Mouse (Mus musculus) ES-Bruce4 (cell line): Measurements from ENCODE around the gene Fam83f. TPM values are rescaled to one million over a fixed set of nuclear protein-coding genes. Genes with fewer than 3 reads are reported as not detected.

ENCODE experiments used
- H3K27ac ChIP-seq: 2 replicates; pipeline ENCODE4 v1.5.1; 2012; ENCODE audit warnings: low read length, inconsistent platforms; ENCODE audit not compliant: insufficient read depth
- H3K27me3 ChIP-seq: 2 replicates; pipeline ENCODE4 v1.6.1; 2012; ENCODE audit warnings: mild to moderate bottlenecking, low read length, inconsistent platforms; ENCODE audit not compliant: control insufficient read depth, poor library complexity, insufficient read depth, severe bottlenecking
- H3K36me3 ChIP-seq: 2 replicates; pipeline ENCODE4 v1.6.1; 2012; ENCODE audit warnings: inconsistent platforms, mild to moderate bottlenecking, low read length, moderate library complexity; ENCODE audit not compliant: control insufficient read depth, poor library complexity, insufficient read depth, severe bottlenecking
- H3K4me1 ChIP-seq: one replicate; pipeline ENCODE4 v1.8.1; 2011; ENCODE audit warnings: low read length; ENCODE audit not compliant: control insufficient read depth, insufficient read depth
- H3K4me3 ChIP-seq: 2 replicates; pipeline ENCODE4 v1.5.1; 2011; ENCODE audit warnings: low read depth, mild to moderate bottlenecking, low read length
- H3K9ac ChIP-seq: 2 replicates; pipeline ENCODE4 v1.6.1; 2012; ENCODE audit warnings: low read depth, mild to moderate bottlenecking, inconsistent platforms; ENCODE audit not compliant: poor library complexity, severe bottlenecking
- H3K9me3 ChIP-seq: replicated peaks from 2 replicates; pipeline ENCODE4 v1.6.1; 2012; ENCODE audit warnings: mild to moderate bottlenecking, low read length, inconsistent platforms; ENCODE audit not compliant: control insufficient read depth, poor library complexity, insufficient read depth, severe bottlenecking
- CTCF ChIP-seq: IDR thresholded peaks from one replicate; pipeline ENCODE4 v1.8.1; 2011; ENCODE audit warnings: low read depth, low read length
- EP300 ChIP-seq: IDR thresholded peaks from 2 replicates; pipeline ENCODE4 v1.6.1; 2011; ENCODE audit warnings: low read depth, low read length; ENCODE audit not compliant: insufficient read depth
- POLR2A ChIP-seq: IDR thresholded peaks from one replicate; pipeline ENCODE4 v1.8.1; 2011; ENCODE audit warnings: low read length; ENCODE audit not compliant: insufficient read depth
- polyA plus RNA-seq: library from polyadenylated mRNA; stranded (reverse); fragments of >200 nt; gene quantifications from 2 replicates; pipeline ENCODE4 v1.2.4, GENCODE M21; 2011; ENCODE audit warnings: low read depth; ENCODE audit not compliant: missing spikeins, insufficient read depth, insufficient read length

Fam83f gene
- polyA plus RNA-seq, 1 experiment: 2.7 TPM

DNA sequence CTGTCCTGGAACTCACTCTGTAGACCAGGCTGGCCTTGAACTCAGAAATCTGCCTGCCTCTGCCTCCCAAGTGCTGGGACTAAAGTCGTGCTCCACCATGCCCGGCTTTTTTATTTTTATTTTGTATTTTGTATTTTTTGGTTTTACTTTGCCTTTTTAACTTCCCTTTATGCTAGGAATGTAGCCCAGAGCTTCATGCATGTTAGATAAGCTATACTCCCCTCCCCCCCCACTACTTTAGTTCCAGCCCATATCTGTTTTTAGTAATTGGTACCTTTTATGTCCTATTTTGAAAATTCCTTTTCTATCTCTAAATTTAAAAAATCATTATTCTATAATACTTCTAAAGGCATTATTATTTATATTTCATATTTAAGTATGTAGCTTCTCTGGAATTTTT, 66.6 kb downstream of the Fam83f start:
- TF ChIP-seq EP300 (no peak), POLR2A (no peak), CTCF (no peak)
- Histone ChIP-seq H3K9me3 (no peaks in the 10 kb centered on the region), H3K36me3 (no peaks in the 10 kb centered on the region), H3K4me1 (no peaks in the 10 kb centered on the region), H3K9ac (no peak overlapping the region), H3K27ac (no peak overlapping the region), H3K27me3 (no peaks in the 10 kb centered on the region), H3K4me3 (no peak overlapping the region)

DNA sequence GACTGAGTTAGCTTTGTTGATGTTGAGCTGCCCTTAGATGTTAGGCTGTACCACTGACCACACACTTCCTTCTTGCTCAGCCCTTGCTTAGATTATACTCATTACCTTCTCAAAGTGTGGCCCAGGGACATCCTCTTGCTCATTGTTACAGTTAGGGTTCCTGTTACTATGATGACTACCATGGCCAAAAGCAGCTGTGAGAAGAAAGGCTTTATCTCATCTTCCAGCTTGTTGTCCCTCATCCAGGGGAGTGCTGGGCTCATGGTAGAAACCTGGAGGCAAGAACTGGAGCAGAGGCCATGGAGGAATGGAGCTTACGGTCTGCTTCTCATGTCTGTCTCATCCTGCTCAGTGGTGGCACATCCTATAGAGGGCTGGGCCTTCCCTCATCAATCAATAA, 68.3 kb downstream of the Fam83f start:
- Histone ChIP-seq H3K9ac (no peak overlapping the region), H3K27ac (no peak overlapping the region), H3K36me3 (no peaks in the 10 kb centered on the region), H3K9me3 (no peaks in the 10 kb centered on the region), H3K27me3 (no peaks in the 10 kb centered on the region), H3K4me1 (no peaks in the 10 kb centered on the region), H3K4me3 (no peak overlapping the region)
- TF ChIP-seq EP300 (no peak), CTCF (no peak), POLR2A (no peak)

DNA sequence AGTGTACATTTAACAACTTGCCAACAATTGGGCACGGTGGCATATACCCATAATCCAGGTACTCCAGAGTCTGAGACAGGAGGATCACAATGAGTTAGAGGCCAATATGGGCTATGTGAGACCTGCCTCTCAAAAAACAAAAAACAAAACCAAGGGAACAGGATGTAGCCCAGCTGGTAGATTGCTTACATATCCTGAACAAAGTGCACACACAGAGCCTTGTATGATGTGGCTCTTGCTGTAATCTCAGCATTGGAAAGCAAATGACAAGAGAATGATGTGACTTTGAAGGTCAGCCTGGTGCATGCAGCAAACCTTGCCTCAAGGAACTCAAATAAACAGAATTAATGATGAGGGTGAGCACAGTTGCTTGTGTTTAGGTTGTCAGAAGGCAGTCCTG, 70.2 kb downstream of the Fam83f start:
- no peaks in the 10 kb centered on the region for H3K4me1 ChIP-seq
- no peak for TF ChIP-seq EP300
- TF ChIP-seq POLR2A: no peak
- no peak for TF ChIP-seq CTCF
- H3K27ac ChIP-seq: no peak overlapping the region
- H3K9ac ChIP-seq: no peak overlapping the region
- H3K27me3 ChIP-seq: no peaks in the 10 kb centered on the region
- H3K9me3 ChIP-seq: no peaks in the 10 kb centered on the region
- no peaks in the 10 kb centered on the region for H3K36me3 ChIP-seq
- H3K4me3 ChIP-seq: no peak overlapping the region

DNA sequence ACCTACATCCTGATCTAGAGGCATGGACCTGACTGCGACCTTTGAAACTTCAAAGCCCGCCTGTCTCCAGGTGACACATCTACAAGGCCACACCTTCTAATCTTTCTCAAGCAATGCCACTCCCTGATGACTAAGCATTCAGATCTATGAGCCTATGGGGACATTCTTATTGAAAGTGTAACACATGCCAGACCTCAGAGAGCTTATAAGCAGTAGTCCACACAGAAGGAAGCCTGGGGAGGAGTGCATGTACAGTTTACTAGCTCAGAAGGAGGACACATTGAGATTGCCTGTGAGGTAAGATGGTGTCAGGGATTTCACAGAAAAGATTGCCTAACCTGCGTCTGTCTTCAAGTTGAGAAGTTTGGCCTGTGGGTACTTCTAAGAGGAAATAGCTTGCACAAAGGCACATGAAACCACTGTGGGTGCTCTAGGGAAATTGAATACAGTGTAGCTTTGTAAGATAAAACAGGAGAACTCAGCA, 71.4 kb downstream of the Fam83f start:
- TF ChIP-seq CTCF (no peak), POLR2A (no peak), EP300 (no peak)
- no peaks in the 10 kb centered on the region for H3K9me3 ChIP-seq
- H3K4me3 ChIP-seq: no peak overlapping the region
- H3K36me3 ChIP-seq: no peaks in the 10 kb centered on the region
- H3K27me3 ChIP-seq: no peaks in the 10 kb centered on the region
- H3K27ac ChIP-seq: no peak overlapping the region
- no peak overlapping the region for H3K9ac ChIP-seq
- no peaks in the 10 kb centered on the region for H3K4me1 ChIP-seq

DNA sequence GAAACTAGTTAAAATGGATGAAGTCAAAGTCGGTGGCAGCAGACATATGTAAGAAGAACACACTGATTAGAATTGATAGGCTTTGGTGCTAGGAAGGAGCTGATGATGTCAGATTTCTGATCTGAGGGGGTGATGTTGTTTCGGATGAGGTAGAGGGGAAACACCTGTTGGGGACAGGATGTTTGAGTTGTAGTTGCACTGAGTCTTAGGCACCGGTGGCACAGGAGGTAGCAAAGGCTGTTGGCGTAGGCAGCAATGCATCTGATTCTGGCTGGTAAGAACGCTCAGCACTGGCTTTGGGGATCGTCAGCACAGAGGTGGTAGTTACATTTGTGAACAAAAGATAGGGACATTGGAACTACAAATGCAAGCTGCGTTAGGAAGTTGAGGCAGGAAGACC, 72.0 kb downstream of the Fam83f start:
- no peak for TF ChIP-seq EP300
- TF ChIP-seq POLR2A: no peak
- TF ChIP-seq CTCF: no peak
- H3K36me3 ChIP-seq: no peaks in the 10 kb centered on the region
- no peaks in the 10 kb centered on the region for H3K4me1 ChIP-seq
- H3K9me3 ChIP-seq: no peaks in the 10 kb centered on the region
- no peak overlapping the region for H3K27ac ChIP-seq
- no peak overlapping the region for H3K9ac ChIP-seq
- H3K4me3 ChIP-seq: no peak overlapping the region
- H3K27me3 ChIP-seq: no peaks in the 10 kb centered on the region

DNA sequence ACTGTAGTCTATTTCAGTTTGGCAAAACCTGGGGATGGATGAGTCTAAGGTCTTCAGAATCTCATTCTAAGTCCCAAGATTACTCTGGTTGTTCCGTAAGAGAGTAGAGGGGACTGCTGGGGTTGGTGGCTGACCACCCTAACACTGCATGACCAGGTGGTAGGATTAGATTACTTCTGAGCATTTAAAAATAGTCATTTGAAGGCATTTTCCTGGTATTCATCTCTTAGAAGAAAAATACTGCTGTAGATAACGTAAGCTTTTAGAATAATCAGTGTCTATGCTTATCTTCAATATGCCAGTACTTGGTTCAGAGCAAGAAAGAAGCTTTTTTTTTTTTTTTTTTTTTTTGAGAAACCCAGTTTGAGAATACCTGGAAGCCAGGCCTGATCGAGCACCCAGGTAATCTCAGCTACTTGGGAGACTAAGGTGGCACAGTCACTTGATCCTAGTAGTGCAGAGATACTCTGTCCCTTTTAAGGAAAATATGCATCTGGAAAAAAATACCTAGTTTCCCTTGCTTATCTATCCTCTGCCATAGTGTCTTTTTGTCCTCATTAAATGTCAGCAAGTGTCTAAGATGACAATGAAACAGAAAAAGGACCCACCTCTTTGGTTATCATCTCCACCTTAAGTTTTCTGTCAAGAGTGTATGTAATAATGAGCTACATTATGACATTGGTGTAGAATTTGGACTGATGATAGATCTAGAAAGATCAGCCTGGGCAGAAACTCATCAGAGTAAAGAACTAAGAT, 73.2 kb downstream of the Fam83f start:
- H3K9me3 ChIP-seq: no peaks in the 10 kb centered on the region
- H3K9ac ChIP-seq: no peak overlapping the region
- no peaks in the 10 kb centered on the region for H3K36me3 ChIP-seq
- no peaks in the 10 kb centered on the region for H3K4me1 ChIP-seq
- H3K4me3 ChIP-seq: no peak overlapping the region
- no peak overlapping the region for H3K27ac ChIP-seq
- no peaks in the 10 kb centered on the region for H3K27me3 ChIP-seq
- no peak for TF ChIP-seq EP300
- no peak for TF ChIP-seq POLR2A
